Mouse (Mus musculus): ENCODE measurements at regions not wholly inside any gene's neighbourhood (a gene's known extent, or its start where the extent isn't known, plus 50 kb on each side); places are given as distances from the start of the nearest gene placed in this dataset.

DNA sequence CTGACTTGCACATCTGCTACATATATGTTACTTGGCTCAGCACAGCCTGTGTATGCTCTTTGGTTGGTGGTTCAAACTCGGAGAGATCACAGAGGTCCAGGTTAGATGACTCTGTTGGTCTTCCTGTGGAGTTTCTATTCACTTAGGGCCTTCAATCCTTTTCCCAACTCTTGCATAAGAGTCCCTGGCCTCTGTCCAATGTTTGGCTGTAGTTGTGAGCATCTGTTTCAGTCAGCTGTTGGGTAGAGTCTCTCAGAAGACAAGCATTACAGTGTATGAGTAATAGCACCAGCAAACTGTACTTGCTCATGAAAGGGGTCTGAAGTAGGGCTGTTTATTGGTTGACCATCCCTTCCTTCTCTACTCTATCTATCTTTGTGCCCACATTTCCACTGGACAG is 61.0 kb upstream of the Flrt2 start:
- Histone ChIP-seq H3K4me2 (replicated peaks) (no peak overlapping the region), H3K4me3 (no peak overlapping the region), H3K36me3 (no peaks in the 10 kb centered on the region), H3K4me1 (no peaks in the 10 kb centered on the region), H3K9me3 (no peaks in the 10 kb centered on the region), H3K27me3 (no peaks in the 10 kb centered on the region), H3K27ac (replicated peaks) (no peak overlapping the region), H3K9ac (replicated peaks) (no peak overlapping the region)
- ATAC-seq (replicated peaks), result no peak
- 89% methylated on average over 1 of the region's 1 CpGs for WGBS

DNA sequence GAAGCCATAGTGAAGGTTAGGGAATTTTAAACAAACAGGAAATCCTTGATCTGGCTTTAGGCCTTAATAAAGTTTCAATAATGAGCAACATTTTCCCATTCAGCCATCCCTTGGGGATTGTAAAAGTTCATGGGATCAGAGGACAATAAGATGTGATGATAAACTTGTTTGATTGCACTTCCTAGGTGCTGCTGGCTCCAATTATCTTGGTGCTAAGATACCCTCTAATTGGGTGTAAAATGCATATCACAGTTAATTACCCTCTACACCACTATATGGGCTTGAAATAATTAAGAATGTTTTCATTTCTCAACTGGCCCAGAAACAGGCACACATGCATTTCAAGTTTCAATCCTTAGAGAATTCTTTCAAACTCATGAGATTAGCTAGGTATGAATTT is 55.4 kb upstream of the Flrt2 start:
- no peak overlapping the region for H3K9ac ChIP-seq (replicated peaks)
- no peak overlapping the region for H3K27ac ChIP-seq (replicated peaks)
- ATAC-seq (replicated peaks), result no peak
- H3K27me3 ChIP-seq, result no peaks in the 10 kb centered on the region
- no peak overlapping the region for H3K4me2 ChIP-seq (replicated peaks)
- H3K4me1 ChIP-seq, result no peaks in the 10 kb centered on the region
- H3K4me3 ChIP-seq, result no peak overlapping the region
- no peaks in the 10 kb centered on the region for H3K36me3 ChIP-seq
- H3K9me3 ChIP-seq, result no peaks in the 10 kb centered on the region

DNA sequence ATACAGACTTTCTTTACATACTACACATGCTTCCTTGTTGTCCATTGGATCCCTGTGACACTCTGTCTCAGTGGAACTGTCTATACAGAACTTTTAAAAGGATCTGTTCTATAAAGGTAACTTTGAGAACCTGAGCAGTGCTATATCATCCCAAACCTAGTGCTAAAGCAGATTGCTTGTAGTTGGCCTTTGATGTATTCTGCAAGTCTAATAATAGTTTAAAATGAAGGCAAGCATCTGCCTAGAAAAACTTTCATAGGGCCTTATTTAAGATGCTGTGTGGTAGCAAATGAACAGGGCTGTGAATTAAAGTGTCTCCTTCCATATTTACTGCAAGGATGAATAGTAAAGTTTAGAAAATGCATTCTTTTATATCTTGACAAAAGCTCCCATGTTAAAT is 52.1 kb upstream of the Flrt2 start:
- no peak overlapping the region for H3K27ac ChIP-seq (replicated peaks)
- H3K4me2 ChIP-seq (replicated peaks), result no peak overlapping the region
- no peak for ATAC-seq (replicated peaks)
- no peaks in the 10 kb centered on the region for H3K9me3 ChIP-seq
- H3K4me3 ChIP-seq, result no peak overlapping the region
- H3K9ac ChIP-seq (replicated peaks), result no peak overlapping the region
- H3K4me1 ChIP-seq, result no peaks in the 10 kb centered on the region
- H3K27me3 ChIP-seq, result no peaks in the 10 kb centered on the region
- H3K36me3 ChIP-seq, result no peaks in the 10 kb centered on the region

DNA sequence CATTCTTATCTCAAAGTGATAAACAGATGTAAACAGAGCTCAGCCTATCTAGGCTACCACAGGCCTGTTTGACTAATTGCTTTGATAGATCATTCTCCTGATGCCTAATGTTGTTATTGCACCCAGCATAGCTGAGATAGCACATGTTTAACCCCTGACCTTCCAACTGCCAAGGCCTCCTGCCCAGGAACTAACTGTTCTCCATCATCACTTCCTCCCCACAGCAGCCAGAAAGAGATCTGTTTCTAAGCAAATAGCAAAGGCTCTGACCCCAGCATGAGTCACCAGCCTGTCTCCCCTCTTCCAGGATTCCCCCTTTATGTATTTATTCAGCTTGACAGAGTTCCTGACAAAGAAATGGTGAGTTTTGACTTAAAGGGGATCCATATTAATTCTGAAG is 50.4 kb upstream of the Flrt2 start:
- Histone ChIP-seq H3K9ac (replicated peaks) (no peak overlapping the region), H3K9me3 (no peaks in the 10 kb centered on the region), H3K27me3 (no peaks in the 10 kb centered on the region), H3K36me3 (no peaks in the 10 kb centered on the region), H3K4me2 (replicated peaks) (no peak overlapping the region), H3K4me1 (no peaks in the 10 kb centered on the region), H3K4me3 (no peak overlapping the region), H3K27ac (replicated peaks) (0 out of 2 replicates have a peak overlapping the region, but pooled peaks have one; percentile 6)
- no peak for ATAC-seq (replicated peaks)
